Mouse (Mus musculus) erythroblast, embryonic 14.5 days (primary cell): ENCODE measurements around the gene Npat. TPM values are rescaled to one million over a fixed set of nuclear protein-coding genes. Genes with fewer than 3 reads are reported as not detected.

Experiments used
- H3K27me3 ChIP-seq: 2 replicates; pipeline ENCODE4 v1.6.1; 2012; ENCODE audit warnings: inconsistent platforms; ENCODE audit not compliant: control insufficient read depth
- H3K36me3 ChIP-seq: 2 replicates; pipeline ENCODE4 v1.6.1; 2012; ENCODE audit warnings: mild to moderate bottlenecking, inconsistent platforms; ENCODE audit not compliant: control insufficient read depth
- H3K4me1 ChIP-seq: 2 replicates; pipeline ENCODE4 v1.6.1; 2012; ENCODE audit warnings: inconsistent platforms; ENCODE audit not compliant: control insufficient read depth
- H3K4me3 ChIP-seq: replicated peaks from 2 replicates; pipeline ENCODE3; 2012; ENCODE audit warnings: moderate library complexity, mild to moderate bottlenecking, inconsistent platforms
- H3K9me3 ChIP-seq: 2 replicates; pipeline ENCODE4 v1.6.1; 2012; ENCODE audit warnings: low read length, inconsistent platforms, mixed read lengths; ENCODE audit not compliant: control insufficient read depth
- GATA1 ChIP-seq: IDR thresholded peaks from 2 replicates; pipeline ENCODE4 v1.6.1; 2012; ENCODE audit warnings: low read length, inconsistent platforms, mixed read lengths
- TAL1 ChIP-seq: IDR thresholded peaks from 3 replicates; pipeline ENCODE4 v1.6.1; 2012; ENCODE audit warnings: low read length, inconsistent platforms, mixed read lengths
- polyA plus RNA-seq: library from polyadenylated mRNA; stranded (reverse); fragments of >175 nt; gene quantifications from 2 replicates; pipeline ENCODE4 v1.2.3, GENCODE M21; 2012

Npat gene
- 0.09 TPM in 2 replicates for polyA plus RNA-seq

DNA sequence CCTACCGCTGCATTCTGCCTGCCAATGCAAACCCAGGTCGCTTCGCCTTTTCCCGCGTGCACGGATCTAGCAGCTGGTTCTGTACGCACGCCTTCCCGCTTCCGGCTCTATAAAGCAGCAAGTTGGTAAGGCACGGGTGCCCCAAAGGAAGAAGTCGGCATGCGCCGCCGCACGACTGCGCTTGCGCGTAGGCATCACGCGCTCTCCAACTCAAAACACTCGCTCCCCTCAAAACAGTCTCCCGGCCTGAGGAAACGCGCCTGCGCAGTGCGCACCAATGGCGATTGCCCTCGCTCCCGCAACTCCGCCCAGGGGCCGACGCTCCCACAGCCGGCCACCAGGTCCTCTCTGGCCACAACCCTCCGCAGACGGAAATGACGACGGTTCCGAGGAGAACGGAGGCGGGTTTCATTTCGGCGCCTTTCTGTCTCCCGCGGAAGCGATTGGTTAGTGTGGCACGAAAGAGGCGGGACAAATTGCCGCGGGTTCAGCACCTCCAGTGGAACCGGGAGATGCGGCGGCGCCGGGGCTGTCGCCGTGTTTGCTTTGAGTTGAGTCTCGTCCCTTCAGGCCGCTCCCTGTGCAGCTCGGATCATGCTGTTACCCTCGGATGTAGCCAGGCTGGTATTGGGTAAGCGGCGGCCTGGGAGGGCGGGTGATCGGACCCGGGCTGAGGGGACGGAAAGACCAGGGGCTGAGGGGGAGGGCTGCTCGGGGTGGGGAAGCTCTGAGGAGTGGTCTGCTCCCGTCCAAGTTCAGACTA lies at the start of gene Npat, which contains the start of gene Atm:
TSS of gene Npat (plus strand) at position 490 of the 763 bp plus-strand sequence.
TSS of gene Atm (minus strand) at position 183 of the 763 bp plus-strand sequence.
- Histone ChIP-seq H3K4me1 (peaks cover 45% of the 10 kb centered on the region), H3K4me3 (peak within 1 kb of the TSS; percentile 97), H3K9me3 (no peaks in the 10 kb centered on the region), H3K36me3 (peaks cover 26% of the 10 kb centered on the region), H3K27me3 (no peaks in the 10 kb centered on the region)
- TF ChIP-seq TAL1 (no peak), GATA1 (no peak)

GRCm38 (mm10) chr9:53508053-53508452 lies 28.8 kb upstream of the Npat start:
- no peaks in the 10 kb centered on the region for H3K27me3 ChIP-seq
- H3K4me3 ChIP-seq, result no peak overlapping the region
- TF ChIP-seq TAL1 (no peak), GATA1 (no peak)
- peaks cover 10% of the 10 kb centered on the region for H3K36me3 ChIP-seq
- no peaks in the 10 kb centered on the region for H3K9me3 ChIP-seq
- H3K4me1 ChIP-seq, result no peaks in the 10 kb centered on the region

DNA sequence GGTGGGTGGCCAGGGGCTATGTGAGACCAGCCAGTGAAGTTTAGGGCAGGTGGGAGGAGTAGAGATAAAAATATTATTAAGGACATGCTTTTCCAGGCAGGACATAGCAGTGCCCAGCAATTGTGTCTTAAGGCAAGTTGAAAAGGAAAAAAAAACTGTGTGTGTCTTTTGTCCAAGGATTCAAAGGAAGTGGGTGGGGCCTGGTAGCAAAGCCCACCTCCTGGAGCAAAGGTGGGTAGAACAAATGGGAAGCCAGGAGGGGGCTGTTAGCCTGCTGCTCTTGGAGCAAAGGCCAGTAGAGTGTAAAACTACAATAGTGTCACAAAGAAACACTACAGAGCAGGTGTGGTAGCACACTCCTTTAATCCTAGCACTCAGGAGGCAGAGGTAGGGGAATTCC lies 22.8 kb upstream of the Npat start:
- Histone ChIP-seq H3K27me3 (no peaks in the 10 kb centered on the region), H3K9me3 (no peaks in the 10 kb centered on the region), H3K4me3 (no peak overlapping the region), H3K36me3 (peaks cover 17% of the 10 kb centered on the region), H3K4me1 (no peaks in the 10 kb centered on the region)
- no peak for TF ChIP-seq TAL1
- no peak for TF ChIP-seq GATA1

GRCm38 (mm10) chr9:53517373-53518009 lies 19.4 kb upstream of the Npat start:
- Histone ChIP-seq H3K36me3 (peaks cover 15% of the 10 kb centered on the region), H3K4me1 (no peaks in the 10 kb centered on the region), H3K9me3 (no peaks in the 10 kb centered on the region), H3K4me3 (no peak overlapping the region), H3K27me3 (no peaks in the 10 kb centered on the region)
- TF ChIP-seq GATA1, result no peak
- no peak for TF ChIP-seq TAL1

- no peak for TF ChIP-seq TAL1
- TF ChIP-seq GATA1, result no peak
- Histone ChIP-seq H3K36me3 (peaks cover 31% of the 10 kb centered on the region), H3K9me3 (no peaks in the 10 kb centered on the region), H3K4me1 (peaks cover 45% of the 10 kb centered on the region), H3K27me3 (no peaks in the 10 kb centered on the region), H3K4me3 (peak overlapping the region; percentile 97)
Observed at GRCm38 (mm10) chr9:53535416-53536320, 1.2 kb upstream of the Npat start.

DNA sequence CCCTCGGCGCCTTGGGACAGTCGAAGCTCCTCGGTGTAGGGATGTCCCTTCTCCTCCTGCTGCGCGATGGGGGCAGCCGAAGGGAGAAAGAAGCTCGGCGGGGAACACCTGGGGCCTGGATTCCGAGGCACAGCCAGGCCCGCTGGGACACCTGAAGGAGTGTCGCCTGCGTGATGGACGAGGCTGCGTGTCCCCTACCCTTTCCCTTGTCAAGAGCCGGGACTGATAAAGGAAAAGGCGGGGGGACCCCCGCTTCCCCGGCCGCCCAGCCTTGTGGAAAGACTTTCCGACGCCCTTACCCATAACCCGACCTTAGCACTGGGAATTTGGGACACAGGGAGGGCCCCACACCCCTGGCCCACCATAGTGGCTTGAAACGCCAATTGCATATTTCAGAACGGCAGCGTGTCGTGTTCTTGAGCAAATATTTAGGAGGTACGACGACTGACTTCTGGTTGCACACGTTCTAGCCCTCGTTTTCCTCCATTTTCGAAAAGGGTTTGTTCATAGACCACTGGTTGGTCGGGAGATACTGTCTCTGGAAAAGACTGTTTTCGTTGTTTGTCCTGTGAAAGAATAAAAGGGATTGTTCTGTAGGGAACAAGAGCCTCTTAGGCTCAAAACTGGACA lies 604 bp downstream of the Npat start:
- Histone ChIP-seq H3K4me3 (peak overlapping the region; percentile 97), H3K27me3 (no peaks in the 10 kb centered on the region), H3K4me1 (peaks cover 45% of the 10 kb centered on the region), H3K9me3 (no peaks in the 10 kb centered on the region), H3K36me3 (peaks cover 26% of the 10 kb centered on the region)
- no peak for TF ChIP-seq TAL1
- TF ChIP-seq GATA1, result no peak

- no peaks in the 10 kb centered on the region for H3K27me3 ChIP-seq
- H3K4me3 ChIP-seq, result no peak overlapping the region
- no peaks in the 10 kb centered on the region for H3K9me3 ChIP-seq
- TF ChIP-seq TAL1 (no peak), GATA1 (no peak)
- H3K4me1 ChIP-seq, result peaks cover 12% of the 10 kb centered on the region
- peaks cover 96% of the 10 kb centered on the region for H3K36me3 ChIP-seq
Observed at GRCm38 (mm10) chr9:53570662-53571061, 33.8 kb downstream of the Npat start.

- TF ChIP-seq GATA1 (no peak), TAL1 (no peak)
- peaks cover 95% of the 10 kb centered on the region for H3K36me3 ChIP-seq
- H3K9me3 ChIP-seq, result no peaks in the 10 kb centered on the region
- no peak overlapping the region for H3K4me3 ChIP-seq
- peaks cover 12% of the 10 kb centered on the region for H3K4me1 ChIP-seq
- no peaks in the 10 kb centered on the region for H3K27me3 ChIP-seq
Observed at GRCm38 (mm10) chr9:53572516-53573307, 35.9 kb downstream of the Npat start.
